Mouse (Mus musculus): ENCODE results near the gene Plscr2. TPM values are rescaled to one million over a fixed set of nuclear protein-coding genes. Genes with fewer than 3 reads are reported as not detected.
"Not testable (repeated sequence)": the region's sequence is repeated elsewhere in the genome, so short reads cannot be mapped to it uniquely, and the experiment has no call there.

Gene Plscr2
- total RNA-seq, 2 experiments from 2014 or later = 2.8 to 3.9 TPM

DNA sequence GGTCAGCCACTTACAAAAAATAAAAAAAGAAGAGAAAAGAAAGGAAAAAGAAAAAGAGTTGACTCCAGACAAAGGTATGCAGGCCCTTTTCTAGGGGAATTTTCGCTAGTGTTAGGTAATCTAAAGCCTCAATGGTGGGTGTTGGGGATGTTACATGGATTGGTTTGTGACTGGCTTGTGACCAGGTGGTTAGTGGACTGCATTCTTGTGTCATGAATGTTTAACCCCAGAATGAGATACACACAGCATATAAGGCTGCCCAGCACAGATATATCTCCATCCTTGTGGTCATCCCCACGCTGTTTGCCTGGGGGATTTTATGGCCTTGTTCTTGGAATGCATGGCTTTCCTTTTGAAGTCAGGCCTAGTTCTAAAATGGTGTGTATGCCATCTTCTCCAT lies 2.1 kb upstream of the Plscr2 start:
- DNase-seq (ENCODE audit: low spot score in 2 of 2) = no peak

GRCm38 (mm10) chr9:92273956-92274762 lies 1.2 kb upstream of the Plscr2 start:
- no peak for DNase-seq (ENCODE audit: low spot score in 2 of 2)

GRCm38 (mm10) chr9:92276360-92276759 lies 958 bp downstream of the Plscr2 start:
- no peak for DNase-seq (ENCODE audit: low spot score in 2 of 2)

DNA sequence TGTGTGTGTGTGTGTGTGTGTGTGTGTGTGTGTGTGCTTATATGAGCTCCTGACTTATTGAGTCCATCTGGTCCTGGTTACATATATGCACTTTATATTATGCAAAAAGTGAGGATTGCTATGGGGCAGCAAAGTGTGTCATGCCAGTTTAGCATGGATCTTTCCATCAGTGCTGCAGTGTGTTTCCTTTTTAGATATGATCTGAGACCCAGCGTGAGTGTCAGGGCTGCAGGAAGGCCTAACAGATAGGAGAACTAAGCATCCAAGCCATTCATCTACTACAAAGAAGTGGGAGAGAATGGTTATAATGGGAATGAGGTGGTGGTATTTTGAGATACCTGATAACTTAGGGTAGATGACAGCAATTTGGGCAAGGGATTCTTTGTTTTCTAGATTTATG lies 4.6 kb downstream of the Plscr2 start:
- DNase-seq (ENCODE audit: low spot score in 2 of 2) = no peak

- no peak for DNase-seq (ENCODE audit: low spot score in 2 of 2)
Observed at GRCm38 (mm10) chr9:92282563-92283171, 7.3 kb downstream of the Plscr2 start.

DNA sequence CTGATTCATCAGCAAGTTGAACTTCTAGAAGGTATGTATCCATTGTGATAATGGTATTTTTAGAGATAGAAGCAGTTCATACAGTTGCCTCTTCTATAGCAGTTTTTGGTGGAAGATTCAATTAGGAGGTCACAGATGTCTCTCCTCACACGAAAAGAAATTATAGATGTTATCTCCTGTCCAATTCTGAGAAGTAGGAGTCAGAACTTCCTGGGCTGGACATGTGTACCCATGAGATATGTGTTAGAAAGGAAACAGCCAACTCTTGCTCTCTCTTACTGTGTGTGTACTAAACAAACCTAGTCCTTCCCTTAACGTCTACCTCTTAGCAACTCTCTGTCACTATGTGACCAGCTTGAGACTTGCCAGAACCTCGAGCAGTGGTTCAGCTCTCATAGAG lies 14.3 kb downstream of the Plscr2 start:
- DNase-seq (ENCODE audit: low spot score in 2 of 2) = no peak

- no peak for DNase-seq (ENCODE audit: low spot score in 2 of 2)
Observed at GRCm38 (mm10) chr9:92292169-92292568, 16.8 kb downstream of the Plscr2 start.

- DNase-seq (ENCODE audit: low spot score in 2 of 2) = peak in 1 of 2 experiments; percentile 5
Observed at GRCm38 (mm10) chr9:92292922-92293321, 17.5 kb downstream of the Plscr2 start.

DNA sequence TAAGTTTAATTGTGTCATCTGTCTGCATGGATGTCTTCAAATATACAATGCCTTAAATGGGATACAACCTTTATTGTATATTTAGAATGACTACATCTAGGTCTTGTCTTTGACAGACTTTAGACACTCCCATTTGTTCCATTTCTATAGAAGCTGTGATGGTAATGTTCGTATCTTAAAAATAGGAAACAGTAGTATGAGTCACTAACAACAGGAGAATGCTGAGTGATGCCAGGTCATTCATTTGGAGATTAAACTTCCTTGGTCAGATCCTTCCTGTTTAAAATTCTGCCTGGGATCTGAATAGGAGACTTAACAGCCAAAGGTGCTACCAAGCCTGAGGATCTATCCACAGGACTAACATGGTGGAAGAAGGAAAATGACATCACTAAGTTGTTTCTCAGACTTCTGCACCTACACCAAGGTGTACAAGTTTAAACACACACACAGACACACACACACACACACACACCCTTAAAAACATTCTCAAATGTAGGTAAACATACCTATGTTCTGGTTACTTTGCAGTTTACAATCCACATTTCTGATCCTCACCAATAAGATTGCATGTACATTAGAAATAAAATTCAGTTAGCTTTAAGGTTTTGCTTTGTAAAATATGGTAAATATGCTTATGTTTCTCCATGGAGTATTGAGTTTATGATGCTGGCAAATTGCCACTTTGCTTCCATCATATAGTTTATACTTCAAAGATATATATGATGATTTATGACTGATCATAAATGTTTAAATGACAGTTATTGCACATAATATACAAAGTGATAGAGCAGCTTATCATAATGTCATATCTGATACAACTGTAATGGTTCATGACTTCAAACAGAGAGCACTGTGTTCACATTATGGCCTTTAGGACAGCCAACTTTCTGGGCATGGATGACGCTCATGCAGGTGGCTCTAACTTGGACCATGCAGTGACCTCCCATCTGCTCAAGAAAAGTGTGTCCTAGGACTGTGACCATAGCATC lies 18.5 kb downstream of the Plscr2 start:
- no peak for DNase-seq (ENCODE audit: low spot score in 2 of 2)

DNA sequence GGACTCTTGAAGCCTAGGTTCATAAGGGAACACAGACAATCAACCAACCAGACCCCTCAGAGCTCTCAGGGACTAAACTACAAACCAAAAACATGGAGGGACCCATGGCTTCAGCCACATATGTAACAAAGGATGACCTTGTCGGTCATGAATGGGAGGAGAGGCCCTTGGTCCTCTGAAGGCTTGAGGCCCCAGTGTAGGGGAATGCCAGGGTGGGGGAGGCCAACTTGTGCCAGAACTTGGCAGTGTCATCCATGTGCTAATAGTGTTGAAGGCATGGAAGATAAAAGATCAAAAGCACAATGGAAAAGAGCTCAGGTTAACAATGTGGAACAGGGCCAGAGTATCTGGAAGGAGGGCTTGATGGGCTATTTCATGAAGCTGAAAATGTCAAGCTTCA lies 22.9 kb downstream of the Plscr2 start:
- DNase-seq (ENCODE audit: low spot score in 2 of 2) = no peak

GRCm38 (mm10) chr9:92301213-92301612 lies 25.8 kb downstream of the Plscr2 start:
- DNase-seq (ENCODE audit: low spot score in 2 of 2) = no peak

DNA sequence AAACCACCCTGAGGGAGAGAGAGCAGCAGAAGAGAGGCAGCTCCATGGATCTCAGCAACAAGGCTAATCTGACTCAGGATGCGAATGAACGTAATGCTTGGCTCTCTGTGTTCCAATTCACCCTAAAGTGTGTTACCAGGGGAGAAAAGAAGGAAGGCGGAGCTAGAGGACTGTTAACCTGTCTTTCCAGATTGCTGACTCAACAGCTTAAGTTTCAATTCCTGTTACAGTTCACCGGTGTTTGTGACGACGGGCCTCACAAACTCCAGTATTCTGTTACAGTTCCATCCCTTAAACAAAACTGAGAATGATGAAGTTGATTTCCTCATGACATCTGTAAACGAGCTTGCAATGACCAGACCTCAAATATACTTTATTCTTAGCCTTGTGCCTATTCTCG lies 29.7 kb downstream of the Plscr2 start:
- DNase-seq (ENCODE audit: low spot score in 2 of 2) = no peak

GRCm38 (mm10) chr9:92305620-92306220 lies 30.3 kb downstream of the Plscr2 start:
- no peak for DNase-seq (ENCODE audit: low spot score in 2 of 2)

GRCm38 (mm10) chr9:92309077-92309476 lies 33.7 kb downstream of the Plscr2 start, which contains the start of gene 1700057G04Rik:
Gene 1700057G04Rik, plus strand, starts transcription at chr9:92309377.
- DNase-seq (ENCODE audit: low spot score in 2 of 2) = no peak

DNA sequence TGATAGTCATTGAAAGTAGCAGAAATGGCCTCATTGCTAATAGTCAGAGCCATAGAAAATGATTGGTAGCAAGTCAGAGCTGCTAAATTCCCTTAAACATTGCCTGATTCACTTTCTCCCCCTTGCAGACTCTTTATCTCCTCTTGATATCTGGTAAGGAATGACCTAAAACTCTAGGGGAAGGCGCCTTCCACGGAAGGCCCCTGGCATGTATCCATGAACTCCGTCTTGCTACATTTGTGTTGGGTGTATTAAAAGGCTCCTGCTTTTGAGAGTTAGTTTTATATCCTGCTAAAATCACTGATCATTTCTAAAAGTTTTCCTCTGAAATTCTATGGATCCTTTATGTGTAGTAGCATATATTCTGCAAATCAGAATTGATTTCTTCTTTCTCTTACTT lies 41.4 kb downstream of the Plscr2 start:
- no peak for DNase-seq (ENCODE audit: low spot score in 2 of 2)

DNA sequence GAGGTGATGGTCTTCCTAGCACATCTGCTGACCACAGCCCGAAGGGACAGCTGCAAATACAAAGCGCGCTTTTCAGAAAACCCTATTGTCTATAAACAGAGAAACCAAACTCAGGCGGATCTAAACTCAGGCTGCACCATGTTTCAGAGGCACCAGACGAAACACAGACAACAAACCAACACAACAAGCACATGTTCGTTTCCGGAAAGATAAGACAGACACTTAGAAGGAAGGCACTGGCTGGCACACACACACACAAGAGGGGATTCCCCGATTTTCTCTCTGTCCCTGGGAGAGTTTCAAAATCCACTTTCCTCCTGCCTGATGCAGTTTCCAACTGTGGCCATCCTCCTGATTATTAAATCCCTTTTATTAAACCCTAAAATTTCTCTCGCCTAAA lies 50.5 kb downstream of the Plscr2 start:
- not testable (repeated sequence) for DNase-seq (ENCODE audit: low spot score in 2 of 2)

GRCm38 (mm10) chr9:92326813-92327212 lies 51.4 kb downstream of the Plscr2 start:
- DNase-seq (ENCODE audit: low spot score in 2 of 2) = no peak

DNA sequence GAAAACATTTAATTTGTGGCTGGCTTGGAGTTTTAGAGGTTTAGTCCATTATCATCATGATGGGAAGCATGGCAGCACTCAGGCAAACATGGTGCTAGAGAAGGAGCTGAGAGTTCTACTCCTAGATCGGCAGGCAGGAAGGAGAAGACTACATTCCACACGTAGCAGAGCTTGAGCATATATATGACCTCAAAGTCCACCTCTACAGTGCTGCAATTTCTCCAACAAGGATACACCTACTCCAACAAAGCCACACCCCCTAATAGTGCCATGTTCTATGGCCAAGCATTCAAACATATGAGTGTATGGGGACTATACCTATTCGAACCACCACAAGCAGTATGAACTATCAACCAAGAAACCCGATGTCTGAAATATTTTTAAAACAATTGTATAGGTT lies 56.0 kb downstream of the Plscr2 start:
- no peak for DNase-seq (ENCODE audit: low spot score in 2 of 2)

- DNase-seq (ENCODE audit: low spot score in 2 of 2) = no peak
Observed at GRCm38 (mm10) chr9:92334845-92335244, 59.4 kb downstream of the Plscr2 start.

- no peak for DNase-seq (ENCODE audit: low spot score in 2 of 2)
Observed at GRCm38 (mm10) chr9:92335277-92335818, 59.9 kb downstream of the Plscr2 start.

- no peak for DNase-seq (ENCODE audit: low spot score in 2 of 2)
Observed at GRCm38 (mm10) chr9:92337063-92337462, 61.7 kb downstream of the Plscr2 start.
